Mouse (Mus musculus) lung, adult 2 months (tissue): ENCODE measurements around the gene Cdc14b.

Source experiments
- CTCF ChIP-seq: fragments of 200-500 bp; IDR thresholded peaks from 2 replicates; pipeline ENCODE4 v1.5.1; 2011; ENCODE audit warnings: mild to moderate bottlenecking, low read length, control low read depth; ENCODE audit not compliant: insufficient read depth
- POLR2A ChIP-seq: fragments of 200-500 bp; IDR thresholded peaks from 2 replicates; pipeline ENCODE4 v1.6.1; 2011; ENCODE audit warnings: low read depth, mild to moderate bottlenecking, control low read depth, low read length, borderline replicate concordance; ENCODE audit errors: extremely low read depth

GRCm38 (mm10) chr13:64257814-64258515, 17.1 kb downstream of the Cdc14b start:
- no peak for TF ChIP-seq POLR2A
- no peak for TF ChIP-seq CTCF
